Mouse (Mus musculus) fat pad, adult 2 months (tissue): ENCODE measurements at regions not wholly inside any gene's neighbourhood (a gene's known extent, or its start where the extent isn't known, plus 50 kb on each side); places are given as distances from the start of the nearest gene placed in this dataset.

ENCODE experiments used
- DNase-seq: peaks from one replicate; pipeline ENCODE4 v3.0.0-alpha.2; 2011; ENCODE audit warnings: low read depth, low spot score; ENCODE audit errors: extremely low read depth

DNA sequence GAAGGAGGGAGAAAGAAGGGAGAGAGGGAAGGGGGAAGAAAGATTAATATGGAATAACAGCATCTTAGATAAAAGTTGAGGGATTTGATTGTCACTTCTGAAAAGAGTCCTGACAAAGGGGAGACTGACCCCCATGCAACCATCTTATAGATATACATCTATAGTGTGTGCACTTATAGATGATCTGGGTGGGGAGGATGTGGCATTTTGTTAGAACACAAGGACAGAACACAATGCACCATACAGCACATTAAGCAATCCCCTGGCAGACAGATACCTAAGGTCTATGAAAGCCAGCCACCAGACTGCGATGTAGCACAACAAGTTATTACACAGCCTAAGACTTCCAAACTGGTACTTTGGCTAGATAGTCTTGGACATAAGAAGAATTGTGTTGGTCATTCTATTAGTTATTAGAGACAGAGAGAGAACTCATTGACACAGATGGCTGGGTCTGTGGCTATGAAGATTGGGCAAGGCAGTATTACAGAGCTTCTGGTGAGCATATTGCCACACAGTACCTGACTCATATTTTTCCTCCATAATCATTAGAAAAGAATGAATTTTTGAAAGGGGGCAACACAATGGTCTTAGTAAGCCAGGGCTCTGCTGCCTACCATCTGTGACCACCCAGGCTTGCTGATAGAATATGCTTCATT, 126.3 kb upstream of the Itgb1 start:
- DNase-seq, result no peak

DNA sequence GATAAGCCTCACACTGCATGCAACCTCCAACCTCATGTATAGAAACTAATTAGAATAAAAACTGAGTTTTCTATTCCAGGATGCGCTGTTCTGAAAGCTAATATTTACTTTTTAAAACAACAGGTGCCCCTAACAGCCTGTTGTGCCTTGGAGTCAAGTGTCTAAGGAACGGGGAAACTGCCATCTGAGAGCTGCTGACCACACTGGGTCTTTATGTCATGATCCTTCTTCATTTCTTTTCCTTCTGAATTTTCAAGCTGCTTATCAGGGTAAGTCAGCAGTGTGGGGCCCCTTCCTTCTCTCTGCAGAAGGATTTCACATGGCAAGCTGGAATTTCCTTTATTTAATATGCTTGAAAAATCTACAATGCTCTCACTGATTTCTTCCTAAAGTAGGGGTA, 125.0 kb upstream of the Itgb1 start:
- DNase-seq, result no peak

DNA sequence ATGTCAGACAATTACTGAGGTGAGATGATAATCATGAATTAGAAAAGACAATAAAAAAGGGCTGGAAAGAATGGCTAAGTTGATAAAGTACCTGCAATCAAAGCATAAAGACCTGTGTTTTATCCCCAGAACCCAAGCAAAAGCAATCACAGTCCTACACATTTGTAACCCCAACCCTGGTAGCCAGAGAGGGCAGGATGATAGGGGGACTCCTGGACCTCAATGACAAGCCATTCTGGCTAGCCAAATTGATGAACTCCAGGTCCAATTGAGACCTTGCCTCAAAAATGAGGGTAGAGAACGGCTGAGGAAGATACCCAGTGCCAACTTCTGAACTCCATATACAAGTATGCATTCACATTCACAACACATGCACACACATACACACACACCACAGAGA, 124.4 kb upstream of the Itgb1 start:
- no peak for DNase-seq

- no peak for DNase-seq
Observed at GRCm38 (mm10) chr8:128562625-128563024, 122.8 kb upstream of the Itgb1 start.

GRCm38 (mm10) chr8:128563744-128564143, 121.7 kb upstream of the Itgb1 start:
- no peak for DNase-seq

DNA sequence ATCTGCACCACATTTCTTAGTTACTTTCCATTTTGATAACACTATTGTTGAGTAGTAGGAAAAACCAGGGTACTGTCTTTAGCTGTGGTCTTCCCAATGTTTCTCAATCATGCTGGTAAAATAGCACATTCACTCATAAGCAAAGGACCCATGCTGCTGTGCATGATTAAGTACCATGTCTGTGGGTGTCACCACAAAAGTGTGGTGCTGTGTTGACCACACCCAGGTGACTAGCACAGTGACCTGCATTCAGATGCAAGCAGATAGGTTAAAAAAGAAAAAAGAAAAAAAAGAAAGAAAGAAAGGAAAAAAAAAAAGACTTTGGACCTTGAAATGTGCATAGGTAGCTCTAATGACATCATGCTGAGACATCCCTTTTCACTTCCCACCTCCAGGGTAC, 113.2 kb upstream of the Itgb1 start:
- DNase-seq, result no peak

DNA sequence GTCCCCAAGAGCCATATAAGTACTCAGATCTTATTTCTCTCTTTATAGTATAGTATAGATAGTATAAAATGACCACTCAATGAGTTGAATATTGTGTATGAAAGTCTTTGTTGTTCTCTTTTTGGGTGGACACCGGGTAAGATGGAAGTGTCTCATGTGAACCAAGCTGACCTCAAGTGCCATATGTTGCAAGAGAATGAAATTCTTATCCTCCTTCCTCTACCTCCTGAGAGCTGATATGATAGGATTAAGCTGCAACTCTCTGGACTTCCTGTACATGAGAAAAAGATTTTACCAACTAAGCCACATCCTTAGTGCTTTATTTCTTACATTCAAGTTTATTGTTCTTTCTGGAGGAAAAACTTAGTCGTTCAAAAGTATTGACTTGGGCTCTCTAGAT, 91.3 kb upstream of the Itgb1 start:
- no peak for DNase-seq

DNA sequence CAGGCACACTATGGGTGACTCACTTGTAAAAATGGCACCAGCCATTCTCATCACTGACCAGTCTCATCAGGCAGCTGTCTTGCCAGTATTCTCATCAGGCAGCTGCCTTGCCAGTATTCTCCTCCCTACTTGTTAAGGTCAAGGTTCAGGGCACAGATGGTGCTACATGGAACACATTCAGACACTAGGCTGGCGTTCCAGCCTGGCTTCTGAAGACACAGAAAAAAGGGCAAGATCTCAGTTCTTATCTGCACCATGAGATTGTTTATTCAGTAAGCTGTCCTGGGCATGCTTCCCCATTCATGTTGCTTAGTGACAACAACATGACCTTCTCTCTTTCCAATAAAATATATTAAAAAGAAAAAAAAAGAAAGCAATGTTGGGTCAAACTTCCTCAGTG, 90.7 kb upstream of the Itgb1 start:
- no peak for DNase-seq

GRCm38 (mm10) chr8:128605588-128605987, 79.9 kb upstream of the Itgb1 start:
- no peak for DNase-seq

- no peak for DNase-seq
Observed at GRCm38 (mm10) chr8:128608876-128609275, 76.6 kb upstream of the Itgb1 start.

DNA sequence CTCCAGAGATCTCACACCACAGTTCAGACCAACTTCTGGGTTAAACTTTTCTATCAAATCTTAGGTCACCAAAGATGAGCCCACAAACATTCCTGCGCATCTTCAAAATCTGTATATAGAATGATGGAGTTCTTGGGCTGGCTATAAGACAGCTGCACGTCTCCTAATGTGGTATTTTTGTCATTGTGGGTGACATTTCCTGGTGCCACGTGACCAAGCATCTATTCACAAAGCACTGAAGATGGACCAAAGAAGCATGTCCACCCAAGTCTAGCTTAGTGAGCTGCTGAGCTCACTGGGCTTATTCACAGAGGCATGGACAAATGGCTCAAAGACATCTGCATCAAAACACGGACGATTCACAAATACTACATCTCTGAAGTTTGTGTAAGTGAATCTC, 72.8 kb upstream of the Itgb1 start:
- DNase-seq, result no peak

DNA sequence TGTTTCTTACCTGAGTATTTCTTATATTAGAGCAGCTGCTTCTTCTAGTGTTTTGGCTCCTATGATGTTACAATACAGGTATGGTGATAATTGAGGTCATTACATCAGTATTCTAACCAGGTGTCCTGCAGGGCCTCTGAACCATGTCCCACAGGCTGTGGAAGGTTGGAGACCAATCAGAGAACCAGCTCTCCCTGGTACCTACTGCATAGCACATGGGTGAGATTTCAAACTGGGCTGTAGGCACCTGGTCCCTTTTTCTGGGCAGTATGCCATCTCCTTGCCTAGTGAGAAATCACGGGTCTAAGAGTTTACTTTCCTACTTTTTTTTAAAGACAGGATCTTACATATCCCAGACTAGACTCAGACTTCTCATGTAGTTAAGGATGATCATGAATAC, 67.6 kb upstream of the Itgb1 start:
- DNase-seq, result no peak

DNA sequence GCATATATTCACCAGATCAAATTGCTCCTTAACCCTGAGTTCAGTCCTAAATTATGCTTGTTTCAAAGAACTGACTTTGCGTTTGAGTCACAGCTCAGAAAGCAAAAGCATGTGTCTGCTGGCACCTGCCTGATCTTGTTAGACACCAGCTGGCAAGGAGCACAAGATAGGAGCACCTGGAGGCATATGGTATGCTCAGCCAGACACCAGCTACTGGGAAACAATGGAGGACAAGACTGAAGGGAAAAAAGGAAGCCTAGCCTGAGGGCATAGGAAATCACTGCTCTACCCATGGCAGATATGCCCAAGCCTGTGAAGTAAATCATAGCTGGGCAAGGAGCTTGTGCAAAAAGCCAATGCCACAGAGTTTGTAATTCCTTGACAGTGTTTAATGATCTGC, 66.4 kb upstream of the Itgb1 start:
- peak; percentile 33 for DNase-seq
